Mouse (Mus musculus): ENCODE results near the gene Dst.

DNA sequence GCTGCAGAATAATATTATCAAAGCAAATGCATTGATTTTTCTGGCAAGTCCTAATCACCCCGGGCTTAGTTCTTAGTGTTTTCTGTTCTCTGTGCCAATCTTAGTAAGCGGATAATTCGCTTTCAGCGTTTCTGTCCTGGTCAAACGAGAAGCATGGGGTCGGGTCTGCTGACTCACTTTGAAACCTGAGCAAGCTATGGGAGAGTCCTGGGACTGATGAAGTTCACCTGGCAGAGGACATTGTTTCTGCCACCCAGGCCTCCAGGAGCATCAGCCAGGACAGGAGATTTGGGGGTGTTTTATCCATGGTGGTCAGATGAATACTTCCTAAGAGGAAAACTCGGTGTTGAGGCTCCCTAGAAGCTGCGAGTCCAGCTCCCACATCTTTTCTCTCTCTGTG lies 3.6 kb downstream of the Dst start:
- no peak for TF ChIP-seq MYOG (IDR thresholded peaks at IDR 0.05; ENCODE audit: control insufficient read depth in 1 of 3, insufficient read depth in 1 of 3, insufficient read length in 2 of 3, low read depth in 2 of 3)
- no peak for TF ChIP-seq POLR2A (IDR thresholded peaks at IDR 0.05; ENCODE audit: insufficient read length, low read depth)
- TF ChIP-seq MAX (IDR thresholded peaks at IDR 0.05; ENCODE audit: low read depth), result no peak

Measured in myocyte (in vitro differentiated cells).